Mouse (Mus musculus) bone marrow macrophage, adult 2 months (primary cell): ENCODE results near the gene Afmid.
"Not testable (repeated sequence)": the region's sequence is repeated elsewhere in the genome, so short reads cannot be mapped to it uniquely, and the experiment has no call there.

ENCODE experiments used
- CTCF ChIP-seq: IDR thresholded peaks from 2 replicates; pipeline ENCODE4 v1.5.1; 2012; ENCODE audit warnings: low read depth, mild to moderate bottlenecking, low read length, moderate library complexity
- POLR2A ChIP-seq: IDR thresholded peaks from 2 replicates; pipeline ENCODE4 v1.6.1; 2012; ENCODE audit warnings: mild to moderate bottlenecking, low read depth, low read length, borderline replicate concordance

- not testable (repeated sequence) for TF ChIP-seq POLR2A, CTCF
Measured at GRCm38 (mm10) chr11:117815850-117816249, 9.9 kb upstream of the Afmid start.
